In genomic region chr5:150600554-150601440, GRCm38 (mm10) we compare ENCODE assay signal across 8 mouse cellular contexts. TPM values are rescaled to one million over a fixed set of nuclear protein-coding genes. Genes with fewer than 3 reads are reported as not detected.
DNase-seq lines count a peak whose midpoint lies in the region; ATAC-seq lines count a peak whose summit lies in the region.

No protein-coding gene starts in this region.

- H3K9me3 ChIP-seq in midbrain, embryonic 16.5 days (replicated peaks; ENCODE audit: control insufficient read depth, low read length, poor library complexity, severe bottlenecking), result no peaks in the 10 kb centered on the region
- no peaks in the 10 kb centered on the region for H3K9me3 ChIP-seq in kidney, embryonic 14.5 days (ENCODE audit: control insufficient read depth, low read length)

- peaks cover 3% of the 10 kb centered on the region; the same call in 1 of the 2 replicates for H3K27me3 ChIP-seq in midbrain, embryonic 16.5 days (ENCODE audit: control insufficient read depth, insufficient read depth, low read depth, low read length)
- H3K27me3 ChIP-seq in kidney, embryonic 14.5 days (ENCODE audit: control insufficient read depth, insufficient read depth, low read length), result 0 out of 2 replicates have a peak, but pooled peaks cover 3% of the 10 kb centered on the region

- WGBS in midbrain, embryonic 16.5 days, result 70% methylated on average over 20 of the region's 20 CpGs
- WGBS in kidney, embryonic 14.5 days, result 78% methylated on average over 20 of the region's 20 CpGs

- no peak overlapping the region for H3K4me3 ChIP-seq in midbrain, embryonic 16.5 days (ENCODE audit: low read depth, low read length)
- no peak overlapping the region for H3K4me3 ChIP-seq in kidney, embryonic 14.5 days (ENCODE audit: low read length)

- no peak for DNase-seq in frontal cortex, adult 2 months (ENCODE audit: extremely low spot score in 1 of 2, low spot score in 1 of 2)
- DNase-seq in CD8-positive naive resting alpha-beta T cell, adult 2 months (ENCODE audit: low read depth in 2 of 2, low spot score in 2 of 2), result peak; percentile 40 to 52
- peak; percentile 10 for DNase-seq in heart, postnatal 4 days
- DNase-seq in cerebellum, postnatal 36 days, result no peak
- DNase-seq in MN1 (ENCODE audit: low spot score), result no peak

- H3K27ac ChIP-seq in midbrain, embryonic 16.5 days (ENCODE audit: low read length), result peak overlapping the region; percentile 67
- H3K27ac ChIP-seq in kidney, embryonic 14.5 days (ENCODE audit: low read depth, low read length), result no peak overlapping the region

- ATAC-seq in frontal cortex, adult (ENCODE audit: low TSS enrichment), result peak; percentile 28; the same call in 1 of the 2 replicates
- ATAC-seq in midbrain, embryonic 16.5 days, result peak; percentile 57; the same call in 1 of the 2 replicates
- ATAC-seq in kidney, embryonic 14.5 days (ENCODE audit: low FRiP score, low TSS enrichment), result no peak

- peaks cover 11% of the 10 kb centered on the region for H3K4me1 ChIP-seq in midbrain, embryonic 16.5 days (ENCODE audit: control insufficient read depth, insufficient read depth, low read length)
- H3K4me1 ChIP-seq in kidney, embryonic 14.5 days (ENCODE audit: control insufficient read depth, insufficient read depth, low read length), result peaks cover 9% of the 10 kb centered on the region

- no peak overlapping the region for H3K9ac ChIP-seq in midbrain, embryonic 16.5 days (ENCODE audit: low read depth, low read length)
- no peak overlapping the region for H3K9ac ChIP-seq in kidney, embryonic 14.5 days (ENCODE audit: low read depth, low read length)

- no peak overlapping the region for H3K4me2 ChIP-seq in midbrain, embryonic 16.5 days (ENCODE audit: low read length)
- H3K4me2 ChIP-seq in kidney, embryonic 14.5 days (replicated peaks; ENCODE audit: low read depth, low read length), result no peak overlapping the region

- no peaks in the 10 kb centered on the region for H3K36me3 ChIP-seq in midbrain, embryonic 16.5 days (ENCODE audit: control insufficient read depth, insufficient read depth, low read length)
- no peaks in the 10 kb centered on the region for H3K36me3 ChIP-seq in kidney, embryonic 14.5 days (ENCODE audit: control insufficient read depth, insufficient read depth, low read length)

RNA-seq across cellular contexts. Expression of gene N4bp2l1, which starts 3.8 kb away (rescaled TPM):
- polyA plus RNA-seq in frontal cortex, adult 2 months (2012; rRNA removed), result 52.8 TPM in 2 replicates
- 1 to 10 TPM; 2.5 to 2.6 TPM for total RNA-seq in heart, postnatal 4 days (2021)
- polyA plus RNA-seq in midbrain, embryonic 16.5 days (2015; fragmentation: Nextera tagmentation; extraction: Ambion mirVana), result 16.8 and 19.9 TPM in 2 replicates
- polyA plus RNA-seq in kidney, embryonic 14.5 days (2014; fragmentation: Nextera tagmentation; extraction: Ambion mirVana), result 5.5 and 5.7 TPM in 2 replicates

Comparison
In these comparisons a context has a peak if more than half of its experiments do, and no peak if none do; other contexts are left out.
1. DNase-seq: peak in CD8-positive naive resting alpha-beta T cell, adult 2 months (2 of 2) and heart, postnatal 4 days (single experiment); none in frontal cortex, adult 2 months (0 of 2), cerebellum, postnatal 36 days (0 of 2) and MN1 (single experiment).